Mouse (Mus musculus) duodenum, adult 2 months (tissue): Measurements from ENCODE around the gene Xrcc6. TPM values are rescaled to one million over a fixed set of nuclear protein-coding genes. Genes with fewer than 3 reads are reported as not detected.

Experiments
- polyA plus RNA-seq: library from polyadenylated mRNA; depleted of rRNA; stranded (reverse); fragments of >200 nt; gene quantifications from 2 replicates; pipeline ENCODE4 v1.2.3, GENCODE M21; 2012; ENCODE audit warnings: low replicate concordance; rRNA removed

Xrcc6 gene
- 5.2 and 8.3 TPM in 2 replicates for polyA plus RNA-seq

GRCm38 (mm10) chr15:81987646-81988045, at the start of gene Xrcc6:
Gene Xrcc6 (plus strand): TSS chr15:81987835.

GRCm38 (mm10) chr15:81960171-81961077, 27.2 kb upstream of the Xrcc6 start, which contains the start of gene Pmm1:
Gene Pmm1 (minus strand): TSS chr15:81960930.

GRCm38 (mm10) chr15:81980321-81980720, 7.3 kb upstream of the Xrcc6 start, which contains the start of gene 1700029P11Rik:
Gene 1700029P11Rik (plus strand): TSS chr15:81980540.

GRCm38 (mm10) chr15:82033762-82034161, 46.1 kb downstream of the Xrcc6 start, which contains the start of gene Desi1:
Gene Desi1 (minus strand): TSS chr15:82033862.

GRCm38 (mm10) chr15:82047080-82047883, 59.6 kb downstream of the Xrcc6 start, which contains the start of gene Snu13:
Gene Snu13 (minus strand): TSS chr15:82047598.

GRCm38 (mm10) chr15:82058719-82059201, 71.1 kb downstream of the Xrcc6 start, which contains the start of gene 4930407I10Rik:
Gene 4930407I10Rik (plus strand): TSS chr15:82059151.

GRCm38 (mm10) chr15:82069898-82070297, 82.3 kb downstream of the Xrcc6 start, which contains the start of gene Mei1:
Gene Mei1 (plus strand): TSS chr15:82069996.

Other genes starting within 250 kb of the Xrcc6 start
- gene Zc3h7b, start 242.8 kb upstream of the Xrcc6 start, polyA plus RNA-seq = 5.1 and 12.8 TPM in 2 replicates
- gene Rangap1, start 242.3 kb upstream of the Xrcc6 start, polyA plus RNA-seq = 15.5 and 20.1 TPM in 2 replicates
- gene Tef, start 185.4 kb upstream of the Xrcc6 start, polyA plus RNA-seq = 8.6 and 10.7 TPM in 2 replicates
- 29.8 and 45.1 TPM in 2 replicates for gene Tob2, start 129.0 kb upstream of the Xrcc6 start, polyA plus RNA-seq
- gene Phf5a, start 115.9 kb upstream of the Xrcc6 start, polyA plus RNA-seq = 32.6 and 40.1 TPM in 2 replicates
- 296 and 436 TPM in 2 replicates for gene Aco2, start 115.5 kb upstream of the Xrcc6 start, polyA plus RNA-seq
- 4.4 and 5.0 TPM in 2 replicates for gene Polr3h, start 61.6 kb upstream of the Xrcc6 start, polyA plus RNA-seq
- gene Csdc2, start 51.1 kb upstream of the Xrcc6 start, polyA plus RNA-seq = 1.7 and 4.3 TPM in 2 replicates
- 22.1 and 26.0 TPM in 2 replicates for gene Pmm1, start 26.9 kb upstream of the Xrcc6 start, polyA plus RNA-seq
- gene 1700029P11Rik, start 7.3 kb upstream of the Xrcc6 start, polyA plus RNA-seq = not detected in 2 replicates
- 40.6 and 43.7 TPM in 2 replicates for gene Desi1, start 46.0 kb downstream of the Xrcc6 start, polyA plus RNA-seq
- 21.0 and 49.7 TPM in 2 replicates for gene Snu13, start 59.8 kb downstream of the Xrcc6 start, polyA plus RNA-seq
- gene 4930407I10Rik, start 71.3 kb downstream of the Xrcc6 start, polyA plus RNA-seq = not detected in 2 replicates
- 0.07 TPM in 1 of 2 replicates, not detected in the other for gene Mei1, start 82.2 kb downstream of the Xrcc6 start, polyA plus RNA-seq
- gene Ccdc134, start 140.1 kb downstream of the Xrcc6 start, polyA plus RNA-seq = 6.0 and 14.3 TPM in 2 replicates
- gene Srebf2, start 159.3 kb downstream of the Xrcc6 start, polyA plus RNA-seq = 145 and 243 TPM in 2 replicates
- 0.23 and 2.7 TPM in 2 replicates for gene Shisa8, start 225.0 kb downstream of the Xrcc6 start, polyA plus RNA-seq
- gene Tnfrsf13c, start 236.5 kb downstream of the Xrcc6 start, polyA plus RNA-seq = 1.4 and 7.1 TPM in 2 replicates